ENCODE assay signal across 9 mouse cellular contexts in the genomic region with DNA sequence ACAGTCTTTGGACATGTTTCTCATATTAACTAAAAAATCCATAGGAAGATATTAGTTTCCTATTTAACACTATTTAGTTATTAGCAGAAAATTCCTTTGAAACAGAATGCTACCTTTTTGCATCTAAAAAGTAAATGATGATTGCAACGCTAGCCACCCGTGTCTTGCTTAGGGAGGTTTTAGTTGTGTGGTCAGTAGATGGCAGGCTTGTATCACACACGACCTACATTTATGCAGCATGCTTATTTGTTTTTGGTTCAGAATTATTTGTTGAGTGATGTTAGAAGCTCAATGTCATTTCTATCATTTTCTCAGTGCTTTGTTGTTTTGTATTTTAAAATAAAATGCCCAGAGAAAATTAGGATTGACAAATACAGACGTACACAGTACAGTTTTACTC.
DNase-seq lines count a peak whose midpoint lies in the region; ATAC-seq and TF ChIP-seq lines count a peak whose summit lies in the region.
"Had no signal": no experiment of that assay in that cellular context is flagged by ENCODE, and none has a peak within 500 bp of the region (broad histone marks: within the 10 kb centered on the region; RNA-seq: fewer than 3 reads in every experiment).

No protein-coding gene starts in this region.

- H3K4me2 ChIP-seq in limb, embryonic 11.5 days (ENCODE audit: low read depth, severe bottlenecking), result no peak overlapping the region

- TF ChIP-seq CTCF in brain, embryonic 14.5 days (IDR thresholded peaks at IDR 0.05; ENCODE audit: borderline replicate concordance, extremely low read depth, insufficient read depth, insufficient read length), result peak; percentile 61; the same call in 1 of the 2 replicates

- H3K27me3 ChIP-seq in limb, embryonic 11.5 days (ENCODE audit: control insufficient read depth, insufficient read depth, low read length), result no peaks in the 10 kb centered on the region

- intact Hi-C loops in left cerebral cortex, postnatal 14 days (cut with DNase I), result no loop called here

- no peak for TF ChIP-seq POLR2A in brain, embryonic 14.5 days (IDR thresholded peaks at IDR 0.05; ENCODE audit: borderline replicate concordance, extremely low read depth, insufficient read depth, insufficient read length, poor library complexity, severe bottlenecking)

- H3K4me3 ChIP-seq in limb, embryonic 11.5 days (ENCODE audit: low read depth, low read length), result no peak overlapping the region

- DNase-seq in adrenal gland, postnatal 25 days, result peak; percentile 3
- no peak for DNase-seq in adrenal gland, adult 8-10 months
- DNase-seq in left cerebral cortex, postnatal 14 days (ENCODE audit: low spot score in 2 of 2), result peak; percentile 3 to 15
- DNase-seq in left cerebral cortex, adult 11 months (ENCODE audit: low spot score), result no peak
- peak; percentile 90 for DNase-seq in brain, embryonic 14.5 days (ENCODE audit: low read depth)
- peak; percentile 32 for DNase-seq in limb, embryonic 11.5 days (ENCODE audit: low spot score)
- no peak for DNase-seq in thymus, postnatal 36 days
- DNase-seq in spleen, postnatal 14 days (ENCODE audit: low spot score in 2 of 2), result no peak
- DNase-seq: thymus, postnatal 4 days had no signal

- ATAC-seq in limb, embryonic 11.5 days (ENCODE audit: insufficient number of reproducible peaks, low FRiP score, low TSS enrichment, low read depth), result no peak

- H3K9ac ChIP-seq in limb, embryonic 11.5 days (ENCODE audit: low read length), result no peak overlapping the region

- no peaks in the 10 kb centered on the region for H3K4me1 ChIP-seq in limb, embryonic 11.5 days (ENCODE audit: control insufficient read depth, insufficient read depth, low read length)

- WGBS in limb, embryonic 11.5 days, result 54% methylated on average over 4 of the region's 4 CpGs

- no peaks in the 10 kb centered on the region for H3K9me3 ChIP-seq in limb, embryonic 11.5 days (ENCODE audit: control insufficient read depth, low read length)

- H3K27ac ChIP-seq in limb, embryonic 11.5 days (replicated peaks; ENCODE audit: low read depth, low read length), result no peak overlapping the region

- H3K36me3 ChIP-seq in limb, embryonic 11.5 days (ENCODE audit: control insufficient read depth, insufficient read depth, low read length), result no peaks in the 10 kb centered on the region

Comparison
In these comparisons a context has a peak if more than half of its experiments do, and no peak if none do; other contexts are left out.
1. DNase-seq: peak in adrenal gland, postnatal 25 days (single experiment), left cerebral cortex, postnatal 14 days (2 of 2), brain, embryonic 14.5 days (single experiment) and limb, embryonic 11.5 days (single experiment); none in adrenal gland, adult 8-10 months (single experiment), left cerebral cortex, adult 11 months (single experiment), thymus, postnatal 36 days (0 of 2) and spleen, postnatal 14 days (0 of 2).